Mouse (Mus musculus) myocyte (in vitro differentiated cells): ENCODE results near the gene Pirb. TPM values are rescaled to one million over a fixed set of nuclear protein-coding genes. Genes with fewer than 3 reads are reported as not detected.
"Not testable (repeated sequence)": the region's sequence is repeated elsewhere in the genome, so short reads cannot be mapped to it uniquely, and the experiment has no call there.

Experiments used
- H3K27me3 ChIP-seq: one replicate; pipeline ENCODE4 v1.6.1; 2011; ENCODE audit not compliant: control insufficient read depth, insufficient read depth, insufficient read length
- H3K36me3 ChIP-seq: one replicate; pipeline ENCODE4 v1.6.1; 2011; ENCODE audit not compliant: control insufficient read depth, insufficient read depth
- H3K4me2 ChIP-seq: one replicate; pipeline ENCODE4 v1.6.1; 2011; ENCODE audit warnings: low read depth, control low read depth
- H3K4me3 ChIP-seq: one replicate; pipeline ENCODE4 v1.5.1; 2011; ENCODE audit warnings: mild to moderate bottlenecking, control low read depth, moderate library complexity
- H3K79me2 ChIP-seq: one replicate; pipeline ENCODE4 v1.6.1; 2011; ENCODE audit not compliant: control insufficient read depth, insufficient read depth
- H3ac ChIP-seq: one replicate; pipeline ENCODE4 v1.6.1; 2011; ENCODE audit not compliant: control insufficient read depth, insufficient read length
- CEBPB ChIP-seq: IDR thresholded peaks from 2 replicates; pipeline ENCODE4 v1.6.1; 2011; ENCODE audit warnings: mild to moderate bottlenecking, moderate library complexity; ENCODE audit not compliant: poor library complexity, insufficient read depth, severe bottlenecking
- E2F4 ChIP-seq: IDR thresholded peaks from one replicate; pipeline ENCODE4 v1.6.1; 2011; ENCODE audit warnings: mild to moderate bottlenecking, control low read depth, moderate library complexity; ENCODE audit not compliant: insufficient read depth
- MAX ChIP-seq: IDR thresholded peaks from one replicate; pipeline ENCODE4 v1.6.1; 2011; ENCODE audit warnings: low read depth, mild to moderate bottlenecking, control low read depth
- MYOD1 ChIP-seq, 3 experiments: IDR thresholded peaks; one replicate each; pipeline ENCODE4 v1.6.1; 2011; ENCODE audit warnings: control low read depth in 2 of 3, low read depth in 2 of 3, mild to moderate bottlenecking in 2 of 3, moderate library complexity in 1 of 3; ENCODE audit not compliant: insufficient read length in 2 of 3, control insufficient read depth in 1 of 3
- MYOG ChIP-seq, 3 experiments: IDR thresholded peaks; one replicate each; pipeline ENCODE4 v1.6.1; 2011; ENCODE audit warnings: control low read depth in 2 of 3, low read depth in 2 of 3, mild to moderate bottlenecking in 2 of 3; ENCODE audit not compliant: insufficient read length in 2 of 3, control insufficient read depth in 1 of 3, insufficient read depth in 1 of 3
- POLR2A ChIP-seq: IDR thresholded peaks from one replicate; pipeline ENCODE4 v1.6.1; 2011; ENCODE audit warnings: low read depth, mild to moderate bottlenecking, control low read depth, moderate library complexity; ENCODE audit not compliant: insufficient read length
- POLR2AphosphoS2 ChIP-seq: IDR thresholded peaks from one replicate; pipeline ENCODE4 v1.6.1; 2011; ENCODE audit warnings: low read depth, control low read depth; ENCODE audit not compliant: insufficient read length
- REST ChIP-seq: IDR thresholded peaks from one replicate; pipeline ENCODE4 v1.6.1; 2011; ENCODE audit warnings: mild to moderate bottlenecking, control low read depth, moderate library complexity; ENCODE audit not compliant: insufficient read depth, insufficient read length
- SRF ChIP-seq: IDR thresholded peaks from one replicate; pipeline ENCODE4 v1.6.1; 2011; ENCODE audit warnings: low read depth; ENCODE audit not compliant: control insufficient read depth, insufficient read length
- TCF12 ChIP-seq: IDR thresholded peaks from one replicate; pipeline ENCODE4 v1.6.1; 2011; ENCODE audit warnings: mild to moderate bottlenecking, control low read depth; ENCODE audit not compliant: poor library complexity, insufficient read depth, severe bottlenecking
- TCF3 ChIP-seq: IDR thresholded peaks from one replicate; pipeline ENCODE4 v1.6.1; 2011; ENCODE audit warnings: low read depth, control low read depth; ENCODE audit not compliant: insufficient read length
- USF1 ChIP-seq: IDR thresholded peaks from one replicate; pipeline ENCODE4 v1.6.1; 2011; ENCODE audit warnings: low read depth, mild to moderate bottlenecking, control low read depth, moderate library complexity
- polyA plus RNA-seq: library from polyadenylated mRNA; unstranded; fragments of >200 nt; fragmentation: generic; extraction: Trizol; gene quantifications from one replicate; pipeline ENCODE4 v1.2.1, GENCODE M21; 2012; ENCODE audit warnings: missing spikeins

Gene Pirb
- polyA plus RNA-seq, 1 experiment = 0.01 TPM

DNA sequence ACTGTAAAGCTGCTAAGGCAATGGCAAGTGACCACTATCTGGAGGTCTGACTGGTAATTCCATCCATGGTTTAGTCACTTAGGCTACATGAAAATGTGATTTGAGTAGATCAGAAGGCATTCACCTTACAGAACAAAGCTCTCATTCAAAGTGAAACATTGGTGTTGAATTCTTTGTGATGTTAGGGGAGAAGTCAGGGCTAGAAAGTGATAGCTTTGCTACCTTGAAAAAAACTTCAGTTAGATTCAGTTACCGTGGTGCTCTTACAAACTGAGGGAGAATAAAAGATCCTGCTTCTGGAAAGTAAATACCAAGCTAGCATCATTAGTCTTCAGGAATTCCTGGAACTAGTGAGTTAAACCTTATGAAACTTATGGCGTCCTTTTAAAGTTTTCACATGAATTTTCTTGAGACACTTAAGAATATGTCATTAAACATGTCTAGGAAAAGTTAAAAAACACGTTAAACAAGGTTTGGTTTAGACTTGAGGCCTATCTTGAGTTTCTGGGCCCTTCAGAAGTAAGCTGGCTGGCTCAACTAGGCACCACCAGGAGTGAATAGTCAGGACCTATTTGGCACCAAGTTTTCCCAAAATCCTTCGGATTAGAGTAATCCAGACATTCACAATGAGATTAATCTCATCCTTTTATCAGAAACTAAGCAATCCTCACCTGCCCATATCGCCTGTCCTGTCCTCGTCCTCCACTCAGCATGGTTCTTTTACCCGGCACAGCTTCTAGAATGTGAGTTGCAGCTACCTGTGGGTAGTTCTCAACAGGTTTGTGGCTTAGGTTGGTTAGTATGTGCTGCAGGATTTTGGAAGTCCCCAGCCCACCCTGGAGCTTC, 12.4 kb downstream of the Pirb start:
- TF ChIP-seq CEBPB (no peak), MYOG (IDR thresholded peaks at IDR 0.05; ENCODE audit: control insufficient read depth in 1 of 3, insufficient read depth in 1 of 3, insufficient read length in 2 of 3, low read depth in 2 of 3) (no peak), POLR2AphosphoS2 (peak; percentile 76), POLR2A (no peak), USF1 (no peak), REST (no peak), MYOD1 (IDR thresholded peaks at IDR 0.05; ENCODE audit: control insufficient read depth in 1 of 3, insufficient read length in 2 of 3, low read depth in 2 of 3) (no peak)
- no peak overlapping the region for H3ac ChIP-seq
- peaks cover 15% of the 10 kb centered on the region for H3K79me2 ChIP-seq
- peaks cover 18% of the 10 kb centered on the region for H3K36me3 ChIP-seq
- no peaks in the 10 kb centered on the region for H3K27me3 ChIP-seq
- no peak overlapping the region for H3K4me2 ChIP-seq
- no peak overlapping the region for H3K4me3 ChIP-seq

DNA sequence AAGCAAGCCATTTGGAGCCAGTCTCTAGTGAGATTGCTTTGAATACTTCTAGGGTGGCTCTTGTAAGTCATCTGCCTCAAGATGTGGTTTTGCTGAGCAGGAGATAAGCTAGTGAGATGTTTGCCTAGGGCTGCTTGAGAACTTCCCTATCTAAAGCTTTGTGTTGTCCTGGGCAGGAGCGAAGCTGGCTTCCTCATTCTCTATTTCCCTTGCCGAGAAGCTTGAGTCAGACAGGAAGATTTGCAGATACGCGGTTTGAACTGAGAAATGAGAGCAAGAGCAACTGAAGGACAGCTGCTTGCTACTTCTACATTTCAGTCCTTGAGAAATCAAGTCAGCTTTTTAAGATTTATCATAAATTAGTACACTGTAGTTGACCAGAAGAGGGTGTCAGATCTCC, 13.2 kb downstream of the Pirb start:
- peaks cover 15% of the 10 kb centered on the region for H3K79me2 ChIP-seq
- H3K36me3 ChIP-seq = peaks cover 18% of the 10 kb centered on the region
- no peak overlapping the region for H3K4me3 ChIP-seq
- no peak overlapping the region for H3ac ChIP-seq
- H3K27me3 ChIP-seq = no peaks in the 10 kb centered on the region
- TF ChIP-seq TCF3 (no peak), SRF (no peak), TCF12 (no peak), MYOD1 (IDR thresholded peaks at IDR 0.05; ENCODE audit: control insufficient read depth in 1 of 3, insufficient read length in 2 of 3, low read depth in 2 of 3) (no peak), USF1 (no peak), E2F4 (no peak), MYOG (IDR thresholded peaks at IDR 0.05; ENCODE audit: control insufficient read depth in 1 of 3, insufficient read depth in 1 of 3, insufficient read length in 2 of 3, low read depth in 2 of 3) (no peak), REST (no peak)
- no peak overlapping the region for H3K4me2 ChIP-seq

GRCm38 (mm10) chr7:3706343-3706934, 13.8 kb downstream of the Pirb start:
- Histone ChIP-seq H3K4me3 (peak overlapping the region; percentile 94), H3ac (no peak overlapping the region), H3K36me3 (peaks cover 18% of the 10 kb centered on the region), H3K4me2 (peak overlapping the region; percentile 84), H3K79me2 (peaks cover 15% of the 10 kb centered on the region), H3K27me3 (no peaks in the 10 kb centered on the region)
- TF ChIP-seq E2F4 (no peak), MYOG (IDR thresholded peaks at IDR 0.05; ENCODE audit: control insufficient read depth in 1 of 3, insufficient read depth in 1 of 3, insufficient read length in 2 of 3, low read depth in 2 of 3) (no peak), SRF (no peak), REST (no peak), MAX (no peak), USF1 (no peak), TCF3 (no peak), TCF12 (no peak), POLR2AphosphoS2 (no peak), MYOD1 (IDR thresholded peaks at IDR 0.05; ENCODE audit: control insufficient read depth in 1 of 3, insufficient read length in 2 of 3, low read depth in 2 of 3) (no peak), CEBPB (no peak), POLR2A (no peak)

- peaks cover 15% of the 10 kb centered on the region for H3K79me2 ChIP-seq
- TF ChIP-seq REST (no peak), POLR2A (no peak), SRF (no peak), POLR2AphosphoS2 (no peak), TCF12 (no peak), E2F4 (no peak), MAX (no peak), CEBPB (no peak), USF1 (no peak)
- no peaks in the 10 kb centered on the region for H3K27me3 ChIP-seq
- H3K36me3 ChIP-seq = peaks cover 18% of the 10 kb centered on the region
- peak overlapping the region; percentile 84 for H3K4me2 ChIP-seq
- no peak overlapping the region for H3ac ChIP-seq
- H3K4me3 ChIP-seq = peak overlapping the region; percentile 94
These were observed 14.3 kb downstream of the Pirb start for GRCm38 (mm10) chr7:3705911-3706310.

DNA sequence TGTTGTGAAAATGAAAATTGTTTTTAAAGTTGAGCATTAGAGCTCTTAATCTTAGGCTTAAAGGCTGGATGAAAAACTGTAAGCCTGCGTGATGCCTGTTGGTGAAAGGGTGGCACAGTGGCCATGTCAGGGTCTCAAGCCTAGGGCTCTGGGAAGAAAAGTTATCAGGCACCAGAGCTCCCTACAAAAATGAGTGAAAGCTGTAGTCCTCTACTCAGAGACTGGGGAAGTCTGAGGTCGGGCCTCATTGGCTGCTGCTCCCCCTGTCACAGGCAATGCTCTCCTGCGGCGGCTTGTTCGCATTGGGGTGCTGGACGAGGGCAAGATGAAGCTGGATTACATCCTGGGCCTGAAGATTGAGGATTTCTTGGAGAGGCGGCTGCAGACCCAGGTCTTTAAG, 14.7 kb downstream of the Pirb start:
- not testable (repeated sequence) for H3ac ChIP-seq, H3K27me3 ChIP-seq
- Histone ChIP-seq H3K36me3 (peaks cover 18% of the 10 kb centered on the region), H3K4me3 (peak overlapping the region; percentile 94), H3K79me2 (peaks cover 15% of the 10 kb centered on the region), H3K4me2 (peak overlapping the region; percentile 84)
